Mouse (Mus musculus) intestine, embryonic 15.5 days (tissue): ENCODE measurements around the gene Gimap9. TPM values are rescaled to one million over a fixed set of nuclear protein-coding genes. Genes with fewer than 3 reads are reported as not detected.

Source experiments
- ATAC-seq: fragments of 200-750 bp; cut with Nextera tagmentation; 2 replicates; pipeline ENCODE4 v1.8.0; 2017; ENCODE audit warnings: moderate TSS enrichment, moderate library complexity
- H3K27ac ChIP-seq: fragments of 300-500 bp; sonication (generic); 2 replicates; pipeline ENCODE4 v1.5.1; 2015; ENCODE audit warnings: mild to moderate bottlenecking, inconsistent platforms
- H3K27me3 ChIP-seq: fragments of 300-500 bp; sonication (generic); replicated peaks from 2 replicates; pipeline ENCODE4 v1.6.1; 2015; ENCODE audit warnings: inconsistent platforms
- H3K36me3 ChIP-seq: fragments of 300-500 bp; sonication (generic); 2 replicates; pipeline ENCODE4 v1.6.1; 2015; ENCODE audit warnings: inconsistent platforms
- H3K4me1 ChIP-seq: fragments of 300-500 bp; sonication (generic); replicated peaks from 2 replicates; pipeline ENCODE4 v1.6.1; 2015; ENCODE audit warnings: inconsistent platforms
- H3K4me2 ChIP-seq: fragments of 300-500 bp; sonication (generic); replicated peaks from 2 replicates; pipeline ENCODE4 v1.6.1; 2015; ENCODE audit warnings: mild to moderate bottlenecking, inconsistent platforms
- H3K4me3 ChIP-seq: fragments of 300-500 bp; sonication (generic); replicated peaks from 2 replicates; pipeline ENCODE4 v1.5.1; 2015; ENCODE audit warnings: inconsistent platforms
- H3K9ac ChIP-seq: fragments of 300-500 bp; sonication (generic); 2 replicates; pipeline ENCODE4 v1.6.1; 2015; ENCODE audit warnings: inconsistent platforms
- H3K9me3 ChIP-seq: fragments of 300-500 bp; sonication (generic); 2 replicates; pipeline ENCODE4 v1.6.1; 2016; ENCODE audit warnings: inconsistent platforms
- WGBS: fragments of 180-500 bp; shearing (Covaris S2); methylation state at CpG from one replicate; pipeline ENCODE4 v1.1.7; 2015; 5-methylcytosine and 5-hydroxymethylcytosine counted together
- polyA plus RNA-seq: library from polyadenylated mRNA; unstranded; fragments of >200 nt; fragmentation: Nextera tagmentation; extraction: Ambion mirVana; gene quantifications from 2 replicates; pipeline ENCODE4 v1.2.1, GENCODE M21; 2015

The Gimap9 gene
- polyA plus RNA-seq, 1 experiment from 2014 or later = 18.0 TPM

GRCm38 (mm10) chr6:48698888-48699287, 23.0 kb downstream of the Gimap9 start:
- Histone ChIP-seq H3K9me3 (no peaks in the 10 kb centered on the region), H3K4me3 (no peak overlapping the region), H3K27me3 (no peaks in the 10 kb centered on the region), H3K4me2 (no peak overlapping the region), H3K36me3 (no peaks in the 10 kb centered on the region), H3K9ac (no peak overlapping the region), H3K27ac (no peak overlapping the region), H3K4me1 (no peaks in the 10 kb centered on the region)
- no peak for ATAC-seq
- WGBS = 79% methylated on average over 3 of the region's 3 CpGs

GRCm38 (mm10) chr6:48700251-48701075, 24.5 kb downstream of the Gimap9 start:
- 54% methylated on average over 5 of the region's 5 CpGs for WGBS
- ATAC-seq = no peak

GRCm38 (mm10) chr6:48702146-48702545, 26.2 kb downstream of the Gimap9 start:
- Histone ChIP-seq H3K4me3 (no peak overlapping the region), H3K27me3 (no peaks in the 10 kb centered on the region), H3K27ac (no peak overlapping the region; the same call in 1 of the 2 replicates), H3K4me2 (no peak overlapping the region), H3K9ac (no peak overlapping the region), H3K9me3 (no peaks in the 10 kb centered on the region), H3K36me3 (no peaks in the 10 kb centered on the region), H3K4me1 (no peaks in the 10 kb centered on the region)
- ATAC-seq = no peak
- 86% methylated on average over 7 of the region's 7 CpGs for WGBS

More at GRCm38 (mm10) chr6:48700251-48701075, 24.5 kb downstream of the Gimap9 start:
- Histone ChIP-seq H3K27ac (no peak overlapping the region), H3K36me3 (no peaks in the 10 kb centered on the region), H3K27me3 (no peaks in the 10 kb centered on the region), H3K4me2 (no peak overlapping the region), H3K4me3 (no peak overlapping the region), H3K4me1 (no peaks in the 10 kb centered on the region), H3K9me3 (no peaks in the 10 kb centered on the region), H3K9ac (no peak overlapping the region)

- H3K4me3 ChIP-seq = no peak overlapping the region
- no peak overlapping the region; the same call in 1 of the 2 replicates for H3K27ac ChIP-seq
These were observed 26.7 kb downstream of the Gimap9 start for GRCm38 (mm10) chr6:48702601-48703000.

GRCm38 (mm10) chr6:48704146-48704545, 28.2 kb downstream of the Gimap9 start:
- H3K9me3 ChIP-seq = no peaks in the 10 kb centered on the region
- no peaks in the 10 kb centered on the region for H3K4me1 ChIP-seq
- ATAC-seq = no peak
- no peak overlapping the region for H3K27ac ChIP-seq
- H3K4me2 ChIP-seq = no peak overlapping the region
- no peaks in the 10 kb centered on the region for H3K36me3 ChIP-seq
- H3K4me3 ChIP-seq = no peak overlapping the region
- H3K9ac ChIP-seq = no peak overlapping the region
- no peaks in the 10 kb centered on the region for H3K27me3 ChIP-seq

More at GRCm38 (mm10) chr6:48702601-48703000, 26.7 kb downstream of the Gimap9 start:
- no peaks in the 10 kb centered on the region for H3K36me3 ChIP-seq
- H3K9ac ChIP-seq = no peak overlapping the region
- H3K27me3 ChIP-seq = no peaks in the 10 kb centered on the region
- no peak overlapping the region for H3K4me2 ChIP-seq
- ATAC-seq = no peak
- WGBS = 66% methylated on average over 5 of the region's 5 CpGs
- H3K4me1 ChIP-seq = no peaks in the 10 kb centered on the region
- H3K9me3 ChIP-seq = no peaks in the 10 kb centered on the region

GRCm38 (mm10) chr6:48706130-48706529, 30.2 kb downstream of the Gimap9 start:
- WGBS = 61% methylated on average over 3 of the region's 3 CpGs
- no peak overlapping the region; the same call in 1 of the 2 replicates for H3K4me2 ChIP-seq
- no peak overlapping the region for H3K9ac ChIP-seq
- ATAC-seq = no peak
- H3K36me3 ChIP-seq = no peaks in the 10 kb centered on the region
- H3K27me3 ChIP-seq = no peaks in the 10 kb centered on the region
- H3K9me3 ChIP-seq = no peaks in the 10 kb centered on the region
- no peaks in the 10 kb centered on the region for H3K4me1 ChIP-seq
- no peak overlapping the region for H3K27ac ChIP-seq
- no peak overlapping the region for H3K4me3 ChIP-seq

- Histone ChIP-seq H3K9me3 (no peaks in the 10 kb centered on the region), H3K27me3 (no peaks in the 10 kb centered on the region), H3K4me3 (no peak within 1 kb of the TSS), H3K36me3 (no peaks in the 10 kb centered on the region), H3K9ac (no peak within 1 kb of the TSS), H3K4me1 (no peaks in the 10 kb centered on the region), H3K27ac (no peak within 1 kb of the TSS), H3K4me2 (no peak within 1 kb of the TSS)
- WGBS = 43% methylated on average over 2 of the region's 2 CpGs
- no peak for ATAC-seq
These were observed 42.5 kb downstream of the Gimap9 start, which contains the start of the genes Gm28053 and Gimap7 for GRCm38 (mm10) chr6:48718455-48718854. TSS of gene Gm28053 (plus strand) at chr6:48718607. TSS of gene Gimap7 (plus strand) at chr6:48718621.

GRCm38 (mm10) chr6:48720326-48720725, 44.4 kb downstream of the Gimap9 start:
- Histone ChIP-seq H3K9ac (no peak overlapping the region), H3K9me3 (no peaks in the 10 kb centered on the region), H3K27ac (no peak overlapping the region), H3K4me3 (no peak overlapping the region), H3K27me3 (no peaks in the 10 kb centered on the region), H3K4me1 (no peaks in the 10 kb centered on the region), H3K36me3 (no peaks in the 10 kb centered on the region), H3K4me2 (no peak overlapping the region)
- 84% methylated on average over 4 of the region's 4 CpGs for WGBS
- ATAC-seq = no peak

GRCm38 (mm10) chr6:48723468-48723867, 47.5 kb downstream of the Gimap9 start:
- ATAC-seq = no peak
- Histone ChIP-seq H3K4me3 (no peak overlapping the region), H3K27ac (no peak overlapping the region), H3K36me3 (no peaks in the 10 kb centered on the region), H3K4me1 (no peaks in the 10 kb centered on the region), H3K9ac (no peak overlapping the region), H3K27me3 (no peaks in the 10 kb centered on the region), H3K4me2 (no peak overlapping the region), H3K9me3 (no peaks in the 10 kb centered on the region)
- WGBS = 75% methylated on average over 8 of the region's 8 CpGs

- Histone ChIP-seq H3K4me2 (no peak overlapping the region), H3K27me3 (no peaks in the 10 kb centered on the region), H3K9ac (no peak overlapping the region), H3K27ac (no peak overlapping the region), H3K36me3 (no peaks in the 10 kb centered on the region), H3K4me3 (no peak overlapping the region), H3K4me1 (no peaks in the 10 kb centered on the region), H3K9me3 (no peaks in the 10 kb centered on the region)
- 0% methylated on average over 1 of the region's 1 CpGs for WGBS
- ATAC-seq = peak; percentile 75
These were observed 49.5 kb downstream of the Gimap9 start for GRCm38 (mm10) chr6:48725476-48725875.

GRCm38 (mm10) chr6:48727761-48728160, 51.8 kb downstream of the Gimap9 start:
- Histone ChIP-seq H3K9me3 (no peaks in the 10 kb centered on the region), H3K9ac (no peak overlapping the region), H3K4me1 (no peaks in the 10 kb centered on the region), H3K4me2 (no peak overlapping the region), H3K27ac (no peak overlapping the region), H3K4me3 (no peak overlapping the region), H3K27me3 (no peaks in the 10 kb centered on the region), H3K36me3 (no peaks in the 10 kb centered on the region)
- WGBS = 90% methylated on average over 5 of the region's 5 CpGs
- ATAC-seq = no peak
